Mouse (Mus musculus) adrenal gland, adult 2 months (tissue): ENCODE results near the gene Mef2d. TPM values are rescaled to one million over a fixed set of nuclear protein-coding genes. Genes with fewer than 3 reads are reported as not detected.

ENCODE experiments used
- DNase-seq: peaks from one replicate; pipeline ENCODE4 v3.0.0; 2021
- polyA plus RNA-seq: library from polyadenylated mRNA; depleted of rRNA; stranded (reverse); fragments of >200 nt; gene quantifications from 2 replicates; pipeline ENCODE4 v1.2.3, GENCODE M21; 2012
- total RNA-seq, 2 experiments: library from RNA; stranded (reverse); gene quantifications; 2 replicates each; pipeline ENCODE4 v1.2.3; 2021

Mef2d gene
- total and polyA plus RNA-seq, 3 experiments, result 78.4 to 173 (median 114) TPM

DNA sequence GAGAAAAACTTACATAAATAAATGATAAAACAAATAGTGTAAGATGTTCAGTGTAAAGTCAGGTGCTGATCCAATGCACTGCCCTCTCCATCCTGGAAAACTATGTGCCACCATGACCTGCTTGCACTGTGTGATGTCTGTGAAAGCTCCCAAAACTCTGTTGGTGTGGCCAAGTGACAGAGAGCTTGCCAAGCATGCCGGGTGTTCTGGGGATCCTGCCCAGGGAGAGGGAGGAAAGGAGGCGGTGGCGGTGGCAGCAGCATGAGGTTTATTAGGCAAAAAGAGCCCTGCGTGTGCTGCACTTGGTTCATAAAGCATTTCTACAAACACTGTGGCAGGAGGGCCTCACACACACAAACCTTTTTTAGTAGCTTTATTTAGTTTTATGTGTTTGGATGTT lies 39.2 kb downstream of the Mef2d start:
- no peak for DNase-seq

DNA sequence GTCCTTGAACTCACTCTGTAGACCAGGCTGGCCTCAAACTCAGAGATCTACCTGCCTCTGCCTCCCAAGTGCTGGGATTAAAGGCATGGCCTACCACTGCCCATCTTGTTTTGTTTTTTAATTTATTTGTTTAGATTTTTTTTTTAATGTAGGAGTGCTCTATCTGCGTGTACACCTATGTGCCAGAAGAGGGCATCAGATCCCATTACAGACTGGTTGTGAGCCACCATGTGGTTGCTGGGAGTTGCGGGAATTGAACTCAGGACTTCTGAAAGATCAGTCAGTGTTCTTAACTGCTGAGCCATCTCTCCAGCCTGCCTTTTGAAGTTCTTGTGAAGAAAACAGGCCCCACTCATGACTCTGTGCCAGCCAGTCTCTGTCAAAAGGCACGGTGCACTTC lies 44.3 kb downstream of the Mef2d start:
- DNase-seq, result no peak

DNA sequence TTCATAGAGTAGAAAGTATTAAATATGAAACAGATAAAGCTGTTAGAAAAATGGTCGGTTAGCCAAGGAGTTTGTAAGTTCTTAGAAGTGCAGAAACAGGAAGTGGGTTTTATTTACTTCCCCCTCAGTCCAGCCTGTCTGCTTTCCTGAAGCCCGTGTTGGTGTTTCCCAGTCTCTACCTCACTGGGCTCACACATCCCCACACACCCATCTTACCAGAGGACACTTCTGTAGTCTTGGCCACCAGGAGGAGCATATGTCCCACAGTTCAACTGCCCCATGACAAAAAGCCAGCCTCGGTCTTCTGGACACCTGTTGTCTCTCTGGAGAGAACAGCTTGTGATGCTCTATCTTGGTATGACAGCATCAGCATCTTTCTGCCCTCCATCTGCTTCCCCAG lies 49.0 kb downstream of the Mef2d start:
- no peak for DNase-seq

DNA sequence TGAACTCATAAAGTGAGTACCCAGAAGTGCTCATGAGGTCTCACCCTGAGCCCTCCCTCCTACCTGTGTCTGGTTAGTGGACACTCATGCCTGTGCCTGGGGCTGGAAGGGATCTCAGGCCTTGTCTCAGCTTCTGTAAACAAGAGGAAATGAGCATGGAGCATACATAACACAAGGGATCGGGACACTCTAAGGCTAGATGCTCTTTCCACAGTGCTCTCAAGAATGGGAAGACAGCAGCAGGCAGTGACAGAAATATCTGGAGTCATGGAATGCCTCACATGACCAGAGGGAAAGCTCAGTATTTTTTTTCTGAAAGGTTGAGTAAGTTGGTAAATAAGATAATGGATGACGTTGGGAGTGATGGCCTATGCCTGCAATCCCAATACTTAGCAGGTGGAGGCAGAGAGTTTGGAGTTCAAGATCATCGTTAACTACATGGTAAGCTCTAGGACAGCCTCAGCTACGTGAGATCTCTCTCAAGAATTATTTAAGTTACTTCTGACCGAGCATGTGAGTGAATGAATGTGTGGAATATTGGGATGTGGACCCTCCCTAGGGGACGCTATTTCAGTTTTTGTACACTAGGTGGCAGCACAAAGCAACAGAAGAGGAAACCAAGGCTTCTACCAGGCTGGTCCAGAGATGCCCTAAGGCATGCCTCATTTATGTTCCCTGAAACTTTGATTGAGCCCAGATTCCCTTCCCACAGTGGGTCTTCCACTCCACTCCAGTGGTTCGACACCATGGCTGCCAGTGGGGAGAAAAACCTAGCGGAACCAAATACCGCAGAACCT lies 49.8 kb downstream of the Mef2d start:
- DNase-seq, result peak; percentile 25

DNA sequence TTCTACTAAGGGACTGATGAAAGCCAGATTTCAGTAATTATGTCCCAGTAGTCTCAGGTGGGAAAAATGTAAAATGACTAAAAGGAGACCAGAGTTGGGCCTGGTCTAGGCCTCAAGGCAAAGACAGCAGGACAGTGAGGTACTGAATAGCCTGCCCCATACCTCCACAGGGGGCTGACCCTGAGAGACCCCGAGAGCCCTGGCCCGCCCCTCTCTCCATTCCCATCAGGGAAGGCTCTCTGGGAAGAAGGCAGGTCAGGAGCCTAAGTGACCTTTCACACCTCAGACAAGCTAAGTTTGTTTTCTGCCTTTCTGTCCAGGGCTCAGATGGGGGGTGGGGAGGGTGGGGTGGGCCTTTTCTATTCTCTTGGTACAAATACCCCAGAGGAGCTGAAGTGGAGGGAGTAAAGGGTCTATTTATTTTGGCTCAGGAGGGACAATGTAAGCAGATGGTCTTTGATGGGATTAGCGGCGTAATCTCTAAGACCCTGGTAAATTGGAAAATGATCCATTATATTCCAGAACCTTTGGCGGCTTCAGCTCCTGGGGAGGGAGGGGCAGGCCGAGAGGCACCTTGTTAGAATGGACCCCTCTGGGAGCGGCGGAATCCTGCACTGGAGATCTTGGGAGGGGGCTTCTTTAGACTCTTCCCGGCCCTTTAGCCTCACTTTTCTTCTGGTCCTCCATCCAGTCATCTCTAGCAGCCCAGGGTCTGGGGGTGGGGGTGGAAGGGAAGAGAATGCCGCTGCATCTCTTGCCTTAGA lies 55.8 kb downstream of the Mef2d start:
- no peak for DNase-seq

DNA sequence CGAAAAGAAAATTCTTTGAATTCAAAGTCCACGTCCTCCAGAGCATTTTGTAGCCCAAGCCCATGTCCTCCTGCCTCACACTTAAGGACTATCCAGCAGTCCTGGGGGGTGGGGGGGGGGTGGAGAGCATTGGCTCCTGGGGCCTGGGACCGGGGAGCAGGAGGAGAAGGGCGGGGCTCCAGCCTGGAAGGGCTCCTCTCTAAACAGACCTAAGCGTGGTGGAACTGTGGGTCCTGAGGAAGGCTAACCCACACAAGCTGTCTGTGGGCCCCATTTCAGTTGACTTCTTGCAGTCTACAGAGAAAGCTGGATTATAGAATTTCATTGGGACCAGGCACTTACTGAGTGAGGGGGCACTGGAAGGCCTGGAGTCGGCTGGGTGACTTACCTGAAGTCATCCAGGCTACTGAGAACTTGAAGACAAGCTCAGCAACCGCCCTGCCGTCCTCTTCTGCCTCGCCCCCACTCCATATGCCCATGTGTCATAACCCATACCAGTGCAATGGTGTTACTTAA lies 56.4 kb downstream of the Mef2d start:
- DNase-seq, result no peak

DNA sequence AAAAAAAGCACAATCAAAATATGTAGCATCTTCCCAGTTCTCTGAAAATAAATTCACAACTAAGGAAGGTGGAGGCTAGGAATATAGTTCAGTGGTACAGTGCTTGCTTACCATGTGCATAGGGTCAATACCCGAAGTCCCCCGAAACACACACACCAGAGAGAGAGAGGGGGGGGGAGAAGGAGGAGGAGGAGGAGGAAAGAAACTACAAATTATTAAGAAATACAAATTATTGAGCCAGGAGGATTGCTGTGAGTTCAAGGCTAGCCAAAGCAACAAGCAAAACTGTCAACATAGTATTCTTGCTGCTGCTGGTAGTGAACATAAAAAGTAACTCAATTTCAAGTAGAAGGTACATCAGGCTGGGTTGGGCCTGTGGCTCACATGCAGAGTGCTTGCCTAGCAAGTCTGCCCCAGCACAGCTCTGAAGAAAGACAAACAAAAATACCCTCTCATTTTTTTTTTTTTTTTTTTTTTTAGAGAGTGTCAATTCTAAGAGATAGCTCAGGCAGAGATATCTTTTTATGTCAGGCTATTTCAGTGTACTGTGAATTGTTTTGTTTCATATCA lies 57.5 kb downstream of the Mef2d start:
- no peak for DNase-seq

DNA sequence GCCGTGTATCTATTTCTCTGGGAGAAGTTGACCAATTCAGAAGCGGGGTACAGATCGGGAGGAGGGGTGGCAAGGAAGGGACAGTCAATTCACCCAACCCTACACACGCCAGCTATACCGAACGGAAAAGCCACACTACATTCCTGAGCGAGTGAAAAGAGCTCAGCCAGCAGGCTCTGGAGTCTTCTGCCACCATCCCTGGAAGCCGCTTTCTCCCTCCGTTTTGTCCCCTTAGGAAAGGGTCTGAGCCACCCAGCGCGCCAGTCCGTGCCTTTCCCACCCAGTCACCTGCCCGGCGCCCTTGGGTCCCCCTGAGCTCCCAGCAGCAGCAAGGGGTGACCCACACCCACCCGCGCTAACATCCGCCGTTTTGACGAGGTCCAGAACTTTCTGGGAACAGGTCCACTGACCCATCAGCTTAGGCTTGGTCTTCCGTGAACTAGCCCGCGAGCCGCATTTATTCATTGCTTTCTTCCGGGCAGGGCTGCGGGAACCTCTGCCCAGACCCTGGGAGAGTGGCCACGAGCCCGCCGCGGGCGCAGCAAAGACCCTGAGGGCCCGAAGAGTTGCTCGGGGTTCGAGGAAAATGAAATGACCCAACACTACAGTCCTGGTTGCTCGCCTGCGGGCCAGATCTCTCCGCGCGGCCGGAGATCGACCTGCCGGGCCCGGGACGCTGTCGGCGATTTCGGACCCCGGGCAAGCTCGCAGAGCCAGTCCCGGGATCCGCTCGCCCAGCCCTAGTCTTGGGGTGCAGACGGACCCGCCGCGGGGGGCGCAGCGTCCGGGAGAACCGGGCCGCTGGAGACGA lies 58.2 kb downstream of the Mef2d start:
- peak; percentile 17 for DNase-seq

DNA sequence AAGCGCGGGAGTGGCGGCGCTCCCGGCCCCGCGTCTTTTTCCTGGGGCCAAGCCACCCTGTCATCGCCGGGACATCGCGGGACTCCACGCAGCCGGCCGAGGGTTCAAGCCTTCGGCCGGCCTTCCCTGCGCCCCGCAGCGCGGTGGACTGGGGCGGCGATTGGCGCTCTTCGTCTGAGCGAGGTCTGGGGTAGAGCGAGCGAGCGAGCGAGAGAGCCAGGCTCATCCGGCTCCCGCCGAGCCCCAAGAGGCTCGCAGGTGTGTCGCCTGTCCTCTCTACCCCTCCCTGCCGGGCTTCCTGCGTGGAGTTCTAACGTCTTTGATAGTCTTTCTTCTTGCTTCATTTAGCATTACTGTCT lies 58.8 kb downstream of the Mef2d start:
- DNase-seq, result no peak

DNA sequence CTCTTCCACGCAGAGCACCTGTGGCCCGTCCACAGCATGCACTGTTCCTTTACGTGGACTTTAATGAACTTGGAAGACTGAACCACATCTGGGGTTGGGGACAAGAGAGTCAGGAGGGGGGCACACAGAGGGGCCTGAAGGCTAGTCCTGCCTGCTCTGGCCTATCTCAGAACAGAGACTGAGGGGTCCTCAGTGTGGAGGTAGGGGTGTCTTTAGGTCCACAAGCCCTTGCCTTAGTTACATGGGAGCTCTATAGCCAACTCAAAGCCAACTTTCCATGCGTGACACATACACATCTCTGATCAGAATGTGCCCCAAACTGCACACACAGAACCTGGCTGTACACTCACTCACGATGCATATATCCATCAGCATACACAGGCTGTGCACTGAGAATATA lies 59.5 kb downstream of the Mef2d start:
- no peak for DNase-seq

DNA sequence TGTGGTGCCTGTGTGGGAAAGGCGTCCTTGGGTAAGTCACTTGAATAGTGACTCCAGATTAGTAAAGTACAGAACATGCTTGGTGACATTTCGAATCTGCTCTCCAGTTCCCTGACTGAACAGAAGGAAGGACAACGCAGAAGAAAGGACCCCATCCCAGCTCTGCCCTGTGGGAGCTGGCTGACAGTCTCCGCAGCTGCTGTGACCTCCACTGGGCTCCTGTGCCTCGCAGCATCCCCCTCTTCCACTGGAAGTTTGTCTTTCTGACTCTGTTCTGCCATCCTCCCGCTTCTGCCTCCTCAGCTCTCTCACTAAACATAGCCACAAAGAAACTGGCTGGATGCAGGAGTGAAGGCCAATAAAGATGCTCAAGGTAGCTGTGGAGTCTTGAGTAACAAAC lies 60.8 kb downstream of the Mef2d start:
- no peak for DNase-seq

DNA sequence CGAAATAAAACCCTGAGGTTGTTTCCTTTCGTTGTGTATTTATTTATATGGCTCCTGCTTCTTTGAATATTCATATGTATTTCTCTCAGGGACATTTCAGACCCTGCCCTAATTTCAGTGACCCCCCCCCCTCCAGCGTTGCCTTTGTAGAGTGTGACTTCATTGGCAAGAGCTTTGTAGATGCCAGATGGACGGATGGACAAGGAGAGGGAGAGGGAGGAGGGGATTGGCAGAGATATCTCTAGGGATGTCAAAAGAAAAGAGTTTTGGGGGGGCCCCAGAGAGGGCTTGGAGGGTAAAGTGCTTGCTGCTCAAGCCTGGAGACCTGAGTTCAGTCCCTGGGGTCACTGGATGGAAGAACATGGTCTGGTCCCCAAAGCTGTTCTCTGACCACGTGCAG lies 61.3 kb downstream of the Mef2d start:
- no peak for DNase-seq

DNA sequence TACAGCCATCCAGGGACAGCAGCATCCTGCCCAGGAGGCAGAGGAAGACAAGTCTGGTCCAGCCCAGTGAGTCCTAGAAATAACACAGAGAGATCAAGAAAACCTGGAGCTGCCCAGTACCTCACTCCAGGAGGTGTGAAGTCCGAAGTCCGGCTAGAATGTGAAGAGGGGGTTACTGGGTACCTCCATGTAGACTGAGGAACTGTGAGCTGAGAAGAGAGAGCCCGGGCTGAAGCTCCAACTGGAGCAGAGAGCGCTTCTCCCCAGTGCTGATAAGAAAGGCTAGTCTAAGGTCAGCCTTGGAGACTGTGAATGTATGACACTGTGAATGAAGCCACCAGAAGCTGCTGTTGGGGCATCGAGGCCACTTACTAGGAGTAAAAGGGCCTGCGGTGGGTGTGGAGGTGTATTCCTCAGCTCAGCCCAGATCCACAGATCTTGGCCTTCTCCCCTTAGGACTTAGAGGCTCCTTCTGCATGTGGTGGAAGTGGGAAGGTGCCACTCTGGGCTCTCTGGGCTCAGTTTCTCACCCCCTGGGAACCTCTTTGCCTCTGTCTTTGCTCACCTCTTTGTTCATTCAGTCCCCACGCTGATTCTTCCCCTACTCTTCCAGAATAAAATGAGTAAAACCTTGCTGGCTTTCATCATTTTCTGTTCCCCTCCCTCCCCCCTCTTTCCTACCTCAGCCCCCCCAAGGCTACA lies 62.0 kb downstream of the Mef2d start:
- DNase-seq, result no peak

DNA sequence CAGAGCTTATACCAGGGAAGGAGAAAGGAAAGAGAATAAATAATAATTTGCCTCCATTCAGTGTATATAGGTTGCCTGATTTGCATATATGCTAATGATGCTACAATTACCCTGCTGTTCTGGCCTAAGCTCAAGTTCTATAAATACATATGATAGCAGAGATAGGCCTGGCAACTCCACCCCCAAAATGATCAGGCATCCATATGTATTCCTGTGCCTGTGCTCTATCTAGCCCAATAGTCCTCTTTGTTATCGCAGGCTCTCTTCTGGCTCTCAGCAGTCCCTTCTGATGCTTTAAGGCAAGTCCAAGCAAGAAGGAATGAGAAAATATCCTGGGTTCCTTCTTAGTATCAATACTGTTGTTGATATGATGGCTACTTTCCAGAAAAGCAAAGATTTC lies 62.6 kb downstream of the Mef2d start:
- DNase-seq, result no peak

DNA sequence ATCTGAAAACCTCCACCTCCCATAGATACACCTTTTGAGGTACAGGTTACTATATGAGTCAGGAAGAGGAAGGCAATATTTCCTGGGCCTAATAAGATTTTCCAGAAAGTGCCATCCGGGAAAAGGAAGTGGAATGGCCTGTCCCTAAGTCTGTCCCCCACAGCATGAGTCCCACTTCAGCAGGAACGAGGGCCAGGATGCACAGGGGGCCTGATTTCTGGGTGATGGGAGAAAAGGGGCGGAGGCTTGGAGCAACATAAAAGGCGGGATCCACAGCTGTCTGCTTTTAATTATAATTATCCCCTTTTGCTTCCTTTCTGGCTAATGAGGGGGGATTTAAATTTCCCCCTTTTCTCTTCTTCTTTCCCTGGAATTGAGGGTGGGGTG lies 63.0 kb downstream of the Mef2d start:
- no peak for DNase-seq

DNA sequence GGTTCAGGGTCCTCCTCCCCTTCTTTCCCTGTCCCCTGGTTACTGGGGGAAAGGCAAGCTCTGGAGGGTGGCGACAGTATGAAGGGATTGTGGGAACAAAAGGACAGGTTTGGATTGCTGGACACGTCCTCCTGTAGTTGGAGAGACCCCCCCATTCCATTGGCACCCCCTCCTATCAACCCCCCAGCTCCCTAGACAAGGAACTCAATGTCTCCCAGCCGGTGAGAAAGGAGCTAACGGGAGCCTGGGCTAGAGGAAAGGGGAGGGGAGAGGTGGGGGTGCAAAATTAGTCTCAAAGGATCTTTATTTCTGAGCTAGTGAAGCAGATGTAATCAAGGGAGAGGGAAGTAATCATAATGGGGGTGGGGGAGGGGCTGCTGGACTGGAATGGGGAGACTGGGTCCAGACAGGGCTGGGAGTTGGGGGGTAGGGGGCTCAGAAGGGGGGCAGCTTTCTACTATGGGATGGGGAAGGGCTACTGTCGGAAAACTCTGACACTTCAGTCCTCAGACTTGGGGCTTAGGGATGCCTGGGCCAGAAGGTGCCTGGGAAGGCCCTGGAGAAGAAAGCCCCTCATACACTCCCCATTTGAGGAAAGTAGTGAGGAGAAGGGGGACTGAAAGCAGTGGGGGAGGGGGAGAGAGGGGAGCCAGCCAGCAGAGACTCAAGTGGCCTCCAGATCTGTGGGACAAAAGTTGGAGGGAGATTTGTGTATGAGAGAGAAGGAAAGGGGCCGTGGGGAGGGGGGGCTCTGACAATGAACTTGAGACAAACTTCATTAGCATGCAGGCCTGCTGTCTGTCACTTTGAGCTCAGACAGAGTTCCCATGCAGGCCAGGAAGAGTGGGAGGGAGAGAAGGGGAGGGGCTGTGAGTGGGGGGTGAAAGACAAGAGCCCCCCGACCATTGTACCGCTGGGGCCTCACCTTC lies 63.7 kb downstream of the Mef2d start:
- no peak for DNase-seq

DNA sequence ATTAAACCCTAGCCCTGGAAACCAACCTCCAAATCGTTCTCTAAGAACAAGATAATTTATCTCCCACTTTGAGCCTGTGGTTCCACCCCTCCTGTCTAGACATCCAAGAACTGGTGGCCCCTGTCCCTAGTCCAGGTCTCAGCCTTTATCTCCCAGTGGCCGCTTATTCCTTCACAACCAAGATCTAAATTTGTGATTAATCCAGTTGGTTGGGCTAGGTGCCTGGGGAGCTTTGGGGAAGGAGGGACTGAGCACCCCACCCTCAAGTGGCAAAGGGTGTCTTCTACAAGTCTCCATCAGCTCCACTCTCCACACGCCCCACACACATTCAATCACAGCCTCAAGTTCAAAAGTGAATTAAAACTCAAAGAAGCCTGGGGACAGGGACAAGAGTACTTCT lies 64.3 kb downstream of the Mef2d start:
- no peak for DNase-seq

DNA sequence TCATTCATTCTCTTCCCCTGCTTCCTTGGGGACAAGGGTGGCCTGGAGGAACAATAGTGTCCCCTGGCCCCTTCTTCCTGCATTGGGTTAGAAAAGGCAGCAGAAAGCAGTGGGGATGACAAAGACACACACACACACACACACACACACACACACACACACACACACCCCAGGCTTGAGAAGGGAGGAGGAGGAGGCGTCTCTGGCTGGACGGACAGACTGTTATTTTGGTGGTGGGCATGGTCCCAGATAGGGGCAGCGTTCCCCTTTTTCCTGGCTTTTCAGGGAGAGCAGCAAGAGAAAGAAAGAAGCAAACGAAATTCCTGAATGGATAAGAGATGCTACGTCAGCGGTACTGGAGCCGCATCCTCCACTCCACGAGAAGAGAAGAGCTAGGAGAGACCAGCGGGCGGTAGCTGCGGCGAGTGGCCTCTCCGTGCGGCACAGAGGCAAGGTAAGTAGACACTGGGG lies 64.8 kb downstream of the Mef2d start:
- no peak for DNase-seq

DNA sequence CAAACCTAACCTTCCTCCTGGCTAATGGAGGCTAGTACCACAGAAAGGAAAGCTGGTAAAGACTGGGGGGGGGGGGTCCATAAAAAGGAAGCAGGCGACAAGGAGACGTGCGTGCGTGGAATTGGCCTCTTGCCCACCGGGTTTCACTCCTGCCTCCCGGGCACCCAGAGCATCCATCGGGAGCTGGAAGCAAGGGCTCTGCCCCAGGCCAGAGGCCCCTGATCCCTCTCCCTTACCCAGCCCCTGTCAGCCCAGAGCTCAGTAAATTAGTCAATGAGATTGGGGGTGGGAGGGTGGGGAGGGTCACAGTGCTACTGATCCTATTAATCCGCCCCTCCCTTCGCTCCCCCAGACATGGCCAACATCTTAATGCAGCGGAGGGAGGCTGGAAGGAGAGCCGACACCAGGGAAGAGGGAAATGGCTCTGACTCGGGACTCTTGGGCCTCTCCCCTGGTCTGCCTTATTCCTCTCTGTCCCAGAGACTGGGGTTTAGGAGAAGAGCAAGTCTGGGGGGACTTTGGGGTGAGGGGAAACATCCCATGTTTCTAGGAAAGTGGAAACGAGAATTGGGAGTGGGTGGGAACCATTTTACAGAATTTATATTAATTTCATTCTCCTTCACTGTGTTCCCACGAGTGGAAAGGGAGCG lies 65.4 kb downstream of the Mef2d start:
- DNase-seq, result no peak

DNA sequence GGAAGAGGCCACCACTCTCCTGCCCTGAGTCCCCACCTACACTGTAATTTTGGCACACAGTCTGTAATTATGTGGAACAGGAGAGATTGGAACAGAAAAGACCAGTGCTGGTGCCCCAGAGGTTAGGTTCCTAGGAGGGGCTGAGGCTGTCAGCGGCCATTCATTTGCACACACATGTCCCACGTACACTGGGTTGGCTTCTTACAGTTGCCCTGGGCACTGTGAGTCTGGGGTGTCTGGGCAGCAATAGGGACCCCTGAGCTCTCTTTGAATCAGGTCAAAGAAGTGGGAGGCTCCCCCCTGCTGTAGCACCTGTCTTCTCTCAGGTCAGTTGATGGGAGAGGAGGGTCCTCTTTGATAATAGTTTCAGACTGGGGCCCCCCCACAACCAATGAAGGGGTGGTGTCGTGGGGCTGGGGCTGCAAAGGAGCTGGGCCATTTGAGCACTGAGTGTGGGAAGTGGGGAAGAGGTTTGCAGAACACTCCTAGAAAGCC lies 66.1 kb downstream of the Mef2d start:
- no peak for DNase-seq
